Mouse (Mus musculus): ENCODE measurements around the gene Dok5. TPM values are rescaled to one million over a fixed set of nuclear protein-coding genes. Genes with fewer than 3 reads are reported as not detected.

The Dok5 gene
- polyA plus RNA-seq, 1 experiment from 2014 or later, result 0.37 TPM

DNA sequence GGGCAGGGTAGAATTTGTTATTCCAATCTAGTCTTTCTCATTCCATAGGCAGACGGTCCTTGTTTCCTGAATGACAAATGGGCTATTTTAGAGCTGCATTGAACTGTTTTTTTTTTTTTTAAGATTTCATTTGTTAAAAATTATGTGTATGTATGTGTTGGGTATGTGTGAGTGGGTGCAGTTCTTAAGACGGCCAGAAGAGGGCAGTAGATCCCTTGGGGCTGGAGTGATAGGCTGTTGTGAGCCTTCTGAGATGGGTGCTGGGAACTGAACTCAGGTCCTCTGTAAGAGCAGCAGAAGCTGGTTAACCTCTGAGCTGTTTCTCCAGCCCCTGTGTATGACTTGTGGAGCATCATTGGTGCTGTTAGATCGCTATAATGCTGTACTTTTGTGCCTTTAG, 63.6 kb downstream of the Dok5 start:
- Histone ChIP-seq H3K27me3 (no peaks in the 10 kb centered on the region), H3K4me1 (replicated peaks) (no peaks in the 10 kb centered on the region), H3K9ac (no peak overlapping the region), H3K9me3 (replicated peaks) (peaks cover 8% of the 10 kb centered on the region; the same call in 1 of the 2 replicates), H3K4me3 (replicated peaks) (no peak overlapping the region), H3K4me2 (no peak overlapping the region), H3K27ac (replicated peaks) (no peak overlapping the region), H3K36me3 (replicated peaks) (no peaks in the 10 kb centered on the region)
- ATAC-seq (ENCODE audit: insufficient read depth), result no peak
- 57% methylated on average over 3 of the region's 3 CpGs for WGBS (ENCODE audit: insufficient replicate concordance)

DNA sequence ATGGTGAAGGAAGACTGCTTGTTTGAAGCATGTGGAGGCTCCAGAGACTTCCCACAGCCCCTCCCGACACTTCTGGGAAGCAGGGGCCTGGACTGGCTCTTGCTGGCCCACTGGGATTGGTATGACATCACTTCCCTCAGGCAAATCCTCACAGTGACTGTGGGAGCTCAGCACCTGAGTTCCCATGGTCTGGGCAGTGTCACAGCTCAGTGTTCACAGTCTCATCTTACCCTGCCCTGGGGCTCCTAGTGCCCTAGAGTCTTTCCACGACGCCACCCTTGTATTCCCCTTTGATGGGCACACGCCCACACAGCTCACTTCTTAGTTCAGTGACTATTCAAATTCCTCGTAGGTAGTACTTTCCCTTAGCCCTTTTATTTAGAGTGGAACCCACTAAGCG, 71.4 kb downstream of the Dok5 start:
- H3K27ac ChIP-seq (replicated peaks), result no peak overlapping the region
- H3K4me2 ChIP-seq, result no peak overlapping the region
- H3K4me1 ChIP-seq (replicated peaks), result no peaks in the 10 kb centered on the region
- H3K9me3 ChIP-seq (replicated peaks), result 0 out of 2 replicates have a peak, but pooled peaks cover 3% of the 10 kb centered on the region
- ATAC-seq (ENCODE audit: insufficient read depth), result no peak
- no peak overlapping the region for H3K4me3 ChIP-seq (replicated peaks)
- H3K36me3 ChIP-seq (replicated peaks), result no peaks in the 10 kb centered on the region
- WGBS (ENCODE audit: insufficient replicate concordance), result 62% methylated on average over 6 of the region's 6 CpGs
- no peaks in the 10 kb centered on the region for H3K27me3 ChIP-seq
- no peak overlapping the region for H3K9ac ChIP-seq

- Histone ChIP-seq H3K36me3 (replicated peaks) (no peaks in the 10 kb centered on the region), H3K9me3 (replicated peaks) (0 out of 2 replicates have a peak, but pooled peaks cover 3% of the 10 kb centered on the region), H3K27me3 (no peaks in the 10 kb centered on the region), H3K4me1 (replicated peaks) (no peaks in the 10 kb centered on the region), H3K4me2 (no peak overlapping the region), H3K27ac (replicated peaks) (no peak overlapping the region), H3K9ac (no peak overlapping the region), H3K4me3 (replicated peaks) (no peak overlapping the region)
- ATAC-seq (ENCODE audit: insufficient read depth), result no peak
- 60% methylated on average over 12 of the region's 12 CpGs for WGBS (ENCODE audit: insufficient replicate concordance)
These were observed 76.1 kb downstream of the Dok5 start for GRCm38 (mm10) chr2:170807555-170808258.

DNA sequence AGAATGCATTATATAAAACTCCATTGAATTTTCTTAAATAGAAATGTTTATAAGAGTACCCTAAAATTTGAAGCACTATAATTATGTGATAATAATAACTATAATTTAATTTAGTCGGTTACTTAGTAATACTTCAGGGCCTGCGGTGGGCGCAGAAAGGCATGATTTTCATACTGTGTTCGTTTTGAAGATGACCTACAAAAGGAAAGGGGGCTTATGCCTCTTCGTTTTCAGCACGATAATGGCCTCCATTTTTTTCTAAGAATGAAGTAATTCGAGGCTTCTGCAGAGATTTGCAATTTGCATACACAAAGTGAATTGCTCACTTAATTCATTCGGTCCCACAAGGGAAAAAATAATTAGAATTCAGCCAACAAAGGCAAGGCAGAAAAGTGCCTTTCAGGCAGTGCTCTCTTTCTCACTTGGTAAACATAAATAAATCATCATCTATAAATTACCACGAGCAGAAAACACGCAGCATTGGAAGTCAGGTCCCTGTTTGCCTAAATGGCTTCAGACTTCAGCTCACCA, 76.7 kb downstream of the Dok5 start:
- Histone ChIP-seq H3K4me3 (replicated peaks) (no peak overlapping the region), H3K4me2 (no peak overlapping the region), H3K4me1 (replicated peaks) (no peaks in the 10 kb centered on the region), H3K27ac (replicated peaks) (no peak overlapping the region), H3K9me3 (replicated peaks) (0 out of 2 replicates have a peak, but pooled peaks cover 3% of the 10 kb centered on the region), H3K27me3 (no peaks in the 10 kb centered on the region), H3K9ac (no peak overlapping the region), H3K36me3 (replicated peaks) (no peaks in the 10 kb centered on the region)
- WGBS (ENCODE audit: insufficient replicate concordance), result 59% methylated on average over 10 of the region's 10 CpGs
- ATAC-seq (ENCODE audit: insufficient read depth), result no peak

DNA sequence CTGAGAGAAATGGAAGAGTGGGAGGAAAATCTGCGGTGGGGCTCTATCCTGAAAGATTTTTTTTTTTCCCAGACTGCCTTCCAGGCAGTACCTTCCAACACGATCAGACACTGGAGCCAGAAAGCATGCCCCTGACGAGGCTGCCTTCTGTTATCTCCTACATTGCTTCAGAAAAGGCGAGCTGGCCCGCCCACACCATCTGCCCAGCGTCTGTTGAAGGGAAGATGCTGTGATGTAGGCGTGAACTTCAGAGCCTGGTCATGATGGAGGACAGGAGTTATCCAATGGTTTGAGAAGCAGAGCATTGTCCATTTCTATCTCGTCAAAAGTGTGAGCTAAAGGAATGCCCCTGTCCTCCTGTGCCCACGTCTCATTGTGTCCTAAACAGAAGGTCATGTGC, 79.7 kb downstream of the Dok5 start:
- H3K4me3 ChIP-seq (replicated peaks), result no peak overlapping the region

DNA sequence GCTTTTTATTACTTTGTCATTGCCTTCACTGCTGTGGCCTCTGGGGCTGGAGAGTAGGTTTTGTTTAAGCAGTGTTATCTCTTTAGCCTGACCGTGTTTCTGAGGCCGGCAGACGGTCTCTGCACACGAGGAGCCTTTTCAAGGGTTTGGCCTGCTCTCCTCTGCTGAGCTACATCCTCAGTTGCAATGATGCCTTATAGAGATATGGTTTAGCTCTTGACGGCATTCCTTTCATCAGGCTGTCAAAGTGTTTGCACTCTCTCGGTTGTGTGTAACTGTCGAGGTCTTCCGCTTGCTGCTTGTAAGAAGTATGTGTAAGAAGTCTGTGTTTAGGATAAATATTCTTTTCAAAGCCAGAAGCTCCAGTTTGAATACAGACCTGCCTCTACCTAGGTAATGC, 84.7 kb downstream of the Dok5 start:
- Histone ChIP-seq H3K27ac (replicated peaks) (no peak overlapping the region), H3K4me3 (replicated peaks) (no peak overlapping the region), H3K36me3 (replicated peaks) (no peaks in the 10 kb centered on the region), H3K9ac (no peak overlapping the region), H3K27me3 (no peaks in the 10 kb centered on the region), H3K9me3 (replicated peaks) (no peaks in the 10 kb centered on the region; the same call in 1 of the 2 replicates), H3K4me1 (replicated peaks) (no peaks in the 10 kb centered on the region), H3K4me2 (no peak overlapping the region)
- no peak for ATAC-seq (ENCODE audit: insufficient read depth)
- WGBS (ENCODE audit: insufficient replicate concordance), result 53% methylated on average over 8 of the region's 8 CpGs

More for the DNA sequence above, 79.7 kb downstream of the Dok5 start:
- Histone ChIP-seq H3K36me3 (replicated peaks) (no peaks in the 10 kb centered on the region), H3K27me3 (no peaks in the 10 kb centered on the region), H3K9me3 (replicated peaks) (0 out of 2 replicates have a peak, but pooled peaks cover 3% of the 10 kb centered on the region), H3K27ac (replicated peaks) (no peak overlapping the region), H3K4me2 (no peak overlapping the region), H3K4me1 (replicated peaks) (no peaks in the 10 kb centered on the region), H3K9ac (no peak overlapping the region)
- 54% methylated on average over 9 of the region's 9 CpGs for WGBS (ENCODE audit: insufficient replicate concordance)
- no peak for ATAC-seq (ENCODE audit: insufficient read depth)

- no peak overlapping the region for H3K4me2 ChIP-seq
- H3K9ac ChIP-seq, result no peak overlapping the region
- no peak overlapping the region for H3K27ac ChIP-seq (replicated peaks)
- WGBS (ENCODE audit: insufficient replicate concordance), result 53% methylated on average over 4 of the region's 4 CpGs
- H3K4me3 ChIP-seq (replicated peaks), result no peak overlapping the region
- H3K4me1 ChIP-seq (replicated peaks), result no peaks in the 10 kb centered on the region
- no peaks in the 10 kb centered on the region for H3K27me3 ChIP-seq
- H3K9me3 ChIP-seq (replicated peaks), result no peaks in the 10 kb centered on the region; the same call in 1 of the 2 replicates
- ATAC-seq (ENCODE audit: insufficient read depth), result no peak
- H3K36me3 ChIP-seq (replicated peaks), result no peaks in the 10 kb centered on the region
These were observed 85.6 kb downstream of the Dok5 start for GRCm38 (mm10) chr2:170817112-170817703.

DNA sequence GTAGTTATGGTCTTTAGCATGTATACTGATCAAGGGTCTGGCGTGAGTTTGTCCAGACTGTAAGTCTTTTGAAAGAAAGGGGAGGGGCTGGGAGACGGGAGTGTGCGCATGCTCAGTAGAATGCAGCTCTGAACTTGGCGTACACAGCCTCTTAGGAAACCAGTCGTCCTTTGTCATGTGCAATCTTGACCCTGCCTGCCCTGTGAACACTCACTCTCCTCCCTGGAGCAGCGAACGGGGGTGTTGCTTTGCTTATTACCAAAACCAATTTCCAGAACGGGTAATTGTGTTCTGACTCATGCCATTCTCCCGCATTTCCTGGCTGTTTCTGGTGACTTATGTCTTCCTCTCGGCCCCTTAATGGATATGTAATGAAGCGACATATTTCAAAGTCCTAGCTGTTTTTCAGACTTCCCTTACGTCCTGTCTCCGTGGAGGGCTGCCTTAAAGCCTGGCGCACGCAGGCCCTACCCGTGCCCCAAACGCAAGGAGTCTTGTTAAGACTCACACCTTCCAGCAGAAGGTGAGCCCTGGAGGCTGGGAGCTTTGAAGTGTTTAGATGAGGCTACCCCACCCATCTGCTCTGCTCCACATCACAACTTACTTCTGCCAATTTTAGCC, 95.3 kb downstream of the Dok5 start:
- no peaks in the 10 kb centered on the region for H3K9me3 ChIP-seq (replicated peaks)
- no peaks in the 10 kb centered on the region for H3K36me3 ChIP-seq (replicated peaks)
- H3K9ac ChIP-seq, result no peak overlapping the region
- no peak overlapping the region for H3K4me2 ChIP-seq
- ATAC-seq (ENCODE audit: insufficient read depth), result no peak
- no peak overlapping the region for H3K27ac ChIP-seq (replicated peaks)
- H3K4me3 ChIP-seq (replicated peaks), result no peak overlapping the region
- H3K27me3 ChIP-seq, result no peaks in the 10 kb centered on the region
- H3K4me1 ChIP-seq (replicated peaks), result no peaks in the 10 kb centered on the region
- 33% methylated on average over 17 of the region's 17 CpGs for WGBS (ENCODE audit: insufficient replicate concordance)

GRCm38 (mm10) chr2:170828757-170829156, 97.2 kb downstream of the Dok5 start:
- ATAC-seq (ENCODE audit: insufficient read depth), result no peak
- 49% methylated on average over 7 of the region's 7 CpGs for WGBS (ENCODE audit: insufficient replicate concordance)
- Histone ChIP-seq H3K36me3 (replicated peaks) (no peaks in the 10 kb centered on the region), H3K4me2 (no peak overlapping the region), H3K4me3 (replicated peaks) (no peak overlapping the region), H3K4me1 (replicated peaks) (no peaks in the 10 kb centered on the region), H3K9ac (no peak overlapping the region), H3K27me3 (no peaks in the 10 kb centered on the region), H3K27ac (replicated peaks) (no peak overlapping the region), H3K9me3 (replicated peaks) (no peaks in the 10 kb centered on the region)

DNA sequence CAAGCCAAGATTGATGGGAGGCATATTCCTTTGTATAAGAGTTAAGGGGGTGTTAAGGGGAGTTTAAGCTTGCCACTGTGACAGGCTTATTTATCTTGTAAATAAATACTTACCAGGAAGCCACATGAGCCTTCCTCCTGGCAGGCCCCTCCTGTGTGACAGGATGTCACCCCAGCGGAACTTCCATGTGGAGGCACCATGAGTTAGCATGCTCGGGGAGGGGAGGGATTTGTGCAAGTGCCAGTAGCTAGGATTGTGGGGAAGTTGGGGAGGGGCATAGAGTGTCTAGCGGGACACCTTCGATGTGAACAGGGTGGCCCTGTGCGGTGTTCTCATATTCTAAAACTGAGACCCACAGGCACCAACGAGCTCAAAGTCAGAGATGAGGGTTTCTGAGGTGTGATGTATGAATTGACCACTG, 97.6 kb downstream of the Dok5 start:
- Histone ChIP-seq H3K36me3 (replicated peaks) (no peaks in the 10 kb centered on the region), H3K9ac (no peak overlapping the region), H3K27ac (replicated peaks) (no peak overlapping the region), H3K9me3 (replicated peaks) (no peaks in the 10 kb centered on the region), H3K4me3 (replicated peaks) (no peak overlapping the region), H3K27me3 (no peaks in the 10 kb centered on the region), H3K4me2 (no peak overlapping the region), H3K4me1 (replicated peaks) (no peaks in the 10 kb centered on the region)
- 51% methylated on average over 6 of the region's 6 CpGs for WGBS (ENCODE audit: insufficient replicate concordance)
- no peak for ATAC-seq (ENCODE audit: insufficient read depth)

DNA sequence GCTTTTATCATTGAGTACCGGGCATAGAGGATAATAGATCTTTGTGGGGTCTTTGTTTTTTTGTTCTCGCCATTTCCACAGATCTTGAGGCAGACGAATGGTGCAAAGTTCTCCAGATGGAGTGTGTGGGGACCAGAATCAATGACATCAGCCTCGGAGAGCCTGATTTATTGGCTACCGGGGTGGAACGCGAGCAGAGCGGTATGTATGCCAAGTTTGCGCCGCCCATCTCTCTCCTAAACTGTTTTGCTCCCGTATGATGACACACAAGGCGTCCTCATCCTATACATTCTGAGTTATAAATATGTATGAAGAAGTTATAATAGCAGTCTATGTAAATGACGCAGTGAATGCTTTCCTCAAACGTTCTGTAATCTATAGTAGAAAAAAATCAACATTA, 98.4 kb downstream of the Dok5 start:
- Histone ChIP-seq H3K4me2 (no peak overlapping the region), H3K36me3 (replicated peaks) (no peaks in the 10 kb centered on the region), H3K9me3 (replicated peaks) (no peaks in the 10 kb centered on the region), H3K27ac (replicated peaks) (no peak overlapping the region), H3K27me3 (no peaks in the 10 kb centered on the region), H3K4me1 (replicated peaks) (no peaks in the 10 kb centered on the region), H3K4me3 (replicated peaks) (no peak overlapping the region), H3K9ac (no peak overlapping the region)
- WGBS (ENCODE audit: insufficient replicate concordance), result 77% methylated on average over 14 of the region's 14 CpGs
- ATAC-seq (ENCODE audit: insufficient read depth), result no peak

Measured in liver, embryonic 15.5 days (tissue).